Mouse (Mus musculus) kidney, embryonic 15.5 days (tissue): ENCODE data around the gene Mybpc2. TPM values are rescaled to one million over a fixed set of nuclear protein-coding genes. Genes with fewer than 3 reads are reported as not detected.

Source experiments
- ATAC-seq: fragments of 200-750 bp; cut with Nextera tagmentation; replicated peaks from 2 replicates; pipeline ENCODE4 v1.8.0; 2017; ENCODE audit warnings: moderate TSS enrichment; ENCODE audit not compliant: low FRiP score
- H3K27ac ChIP-seq: fragments of 300-500 bp; sonication (generic); 2 replicates; pipeline ENCODE4 v1.5.1; 2015; ENCODE audit warnings: mild to moderate bottlenecking, inconsistent platforms
- H3K27me3 ChIP-seq: fragments of 300-500 bp; sonication (generic); 2 replicates; pipeline ENCODE4 v1.6.1; 2015; ENCODE audit warnings: inconsistent platforms
- H3K36me3 ChIP-seq: fragments of 300-500 bp; sonication (generic); 2 replicates; pipeline ENCODE4 v1.6.1; 2015; ENCODE audit warnings: inconsistent platforms
- H3K4me1 ChIP-seq: fragments of 300-500 bp; sonication (generic); 2 replicates; pipeline ENCODE4 v1.6.1; 2015; ENCODE audit warnings: inconsistent platforms
- H3K4me2 ChIP-seq: fragments of 300-500 bp; sonication (generic); 2 replicates; pipeline ENCODE4 v1.6.1; 2015; ENCODE audit warnings: moderate library complexity, mild to moderate bottlenecking, inconsistent platforms
- H3K4me3 ChIP-seq: fragments of 300-500 bp; sonication (generic); replicated peaks from 2 replicates; pipeline ENCODE4 v1.5.1; 2015; ENCODE audit warnings: mild to moderate bottlenecking, inconsistent platforms
- H3K9ac ChIP-seq: fragments of 300-500 bp; sonication (generic); 2 replicates; pipeline ENCODE4 v1.6.1; 2015; ENCODE audit warnings: mild to moderate bottlenecking, inconsistent platforms
- H3K9me3 ChIP-seq: fragments of 300-500 bp; sonication (generic); replicated peaks from 2 replicates; pipeline ENCODE4 v1.6.1; 2016; ENCODE audit warnings: inconsistent platforms
- WGBS: fragments of 180-500 bp; shearing (Covaris S2); methylation state at CpG from one replicate; pipeline ENCODE4 v1.1.7; 2015; ENCODE audit warnings: mixed read lengths; 5-methylcytosine and 5-hydroxymethylcytosine counted together
- polyA plus RNA-seq: library from polyadenylated mRNA; unstranded; fragments of >200 nt; fragmentation: Nextera tagmentation; extraction: Ambion mirVana; gene quantifications from 2 replicates; pipeline ENCODE4 v1.2.1, GENCODE M21; 2015

Gene Mybpc2
- polyA plus RNA-seq: 0.16 and 0.27 TPM in 2 replicates

DNA sequence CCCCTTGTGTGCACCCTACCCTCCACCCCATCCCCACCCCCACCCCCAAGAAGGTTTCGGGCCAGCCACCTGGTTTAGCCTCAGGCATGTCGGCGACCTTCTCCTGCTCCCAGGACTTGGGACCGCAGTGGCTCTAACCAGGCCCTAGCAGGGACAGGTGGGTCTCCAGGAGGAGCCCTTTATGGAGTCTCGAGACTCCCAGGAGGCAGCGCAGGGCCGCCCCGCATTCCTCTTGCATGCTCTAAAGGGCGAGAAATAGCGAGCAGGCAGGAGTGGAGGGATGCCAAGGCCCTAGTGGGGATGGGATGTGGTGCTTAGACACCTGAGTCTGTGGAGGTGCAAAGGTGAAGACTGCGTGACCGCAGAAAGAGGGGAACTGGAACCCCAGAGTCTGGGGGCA is at the start of gene Mybpc2:
TSS of gene Mybpc2 (minus strand) at position 155 of the 400 bp plus-strand sequence.
- WGBS: 27% methylated on average over 12 of the region's 12 CpGs
- Histone ChIP-seq H3K9me3 (no peaks in the 10 kb centered on the region), H3K4me1 (peaks cover 35% of the 10 kb centered on the region), H3K27ac (no peak within 1 kb of the TSS), H3K27me3 (peaks cover 65% of the 10 kb centered on the region), H3K4me2 (peak within 1 kb of the TSS; percentile 50), H3K36me3 (no peaks in the 10 kb centered on the region), H3K4me3 (peak within 1 kb of the TSS; percentile 13), H3K9ac (peak within 1 kb of the TSS; percentile 11; the same call in 1 of the 2 replicates)
- no peak for ATAC-seq

DNA sequence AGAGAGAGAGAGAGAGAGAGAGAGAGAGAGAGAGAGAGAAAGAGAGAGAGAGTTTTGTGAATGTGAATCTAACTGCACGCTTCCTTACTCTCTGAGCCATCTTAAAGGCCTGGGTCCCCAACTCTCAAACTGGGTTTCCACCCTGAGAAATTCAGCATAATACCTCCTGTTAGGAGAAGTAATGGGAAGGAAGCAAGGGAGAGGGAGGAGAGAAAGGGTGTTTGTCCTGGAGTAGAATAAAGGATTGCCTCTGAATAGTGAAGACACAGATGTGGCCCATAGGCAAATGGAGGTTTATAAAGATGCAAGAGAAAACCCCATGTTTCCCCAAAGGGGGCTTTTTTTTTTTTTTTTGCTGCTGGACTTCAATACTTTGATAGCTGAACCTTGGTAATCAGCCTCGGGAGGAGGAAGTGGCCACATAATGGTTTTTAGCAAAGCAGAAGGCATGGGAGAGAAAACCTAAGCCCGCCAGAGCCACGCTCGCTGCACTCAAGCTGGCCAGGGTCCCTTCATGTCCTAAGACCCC is 48.6 kb upstream of the Mybpc2 start:
- no peaks in the 10 kb centered on the region for H3K36me3 ChIP-seq
- peaks cover 4% of the 10 kb centered on the region; the same call in 1 of the 2 replicates for H3K4me1 ChIP-seq
- 0 out of 2 replicates have a peak overlapping the region, but pooled peaks have one; percentile 0 for H3K4me2 ChIP-seq
- peaks cover 10% of the 10 kb centered on the region for H3K27me3 ChIP-seq
- H3K9me3 ChIP-seq: no peaks in the 10 kb centered on the region
- no peak overlapping the region for H3K9ac ChIP-seq
- 73% methylated on average over 5 of the region's 5 CpGs for WGBS
- no peak overlapping the region for H3K27ac ChIP-seq
- ATAC-seq: no peak
- H3K4me3 ChIP-seq: no peak overlapping the region

DNA sequence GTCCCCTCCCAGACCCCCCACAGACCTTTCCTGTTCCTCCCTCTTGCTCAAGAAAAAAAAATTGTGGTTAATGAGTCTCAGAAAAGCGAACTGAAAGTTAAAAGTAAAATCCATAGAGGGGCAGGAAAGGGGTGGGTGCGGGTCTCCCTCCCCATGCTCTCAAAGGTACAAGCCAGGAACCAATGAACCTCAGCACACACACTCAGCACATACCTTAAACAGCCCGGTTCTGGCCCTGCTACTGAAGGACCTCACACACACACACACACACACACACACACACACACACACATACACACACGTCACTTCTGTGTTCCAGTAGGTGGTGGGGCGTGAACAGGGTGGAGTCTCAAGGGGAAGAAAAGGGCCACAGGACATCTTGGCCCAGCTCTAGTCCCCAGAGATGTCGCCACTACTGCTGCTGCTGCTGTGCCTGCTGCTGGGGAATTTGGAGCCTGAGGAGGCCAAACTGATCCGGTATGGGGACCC is 47.8 kb upstream of the Mybpc2 start, which contains the start of gene Napsa:
TSS of gene Napsa (plus strand) at position 168 of the 489 bp plus-strand sequence.
- H3K27ac ChIP-seq: 0 out of 2 replicates have a peak within 1 kb of the TSS, but pooled peaks have one; percentile 15
- peaks cover 10% of the 10 kb centered on the region for H3K27me3 ChIP-seq
- H3K9ac ChIP-seq: no peak within 1 kb of the TSS
- WGBS: 34% methylated on average over 7 of the region's 7 CpGs
- H3K9me3 ChIP-seq: no peaks in the 10 kb centered on the region
- peaks cover 4% of the 10 kb centered on the region; the same call in 1 of the 2 replicates for H3K4me1 ChIP-seq
- ATAC-seq: peak; percentile 84
- no peak within 1 kb of the TSS for H3K4me3 ChIP-seq
- no peaks in the 10 kb centered on the region for H3K36me3 ChIP-seq
- H3K4me2 ChIP-seq: 0 out of 2 replicates have a peak within 1 kb of the TSS, but pooled peaks have one; percentile 0

DNA sequence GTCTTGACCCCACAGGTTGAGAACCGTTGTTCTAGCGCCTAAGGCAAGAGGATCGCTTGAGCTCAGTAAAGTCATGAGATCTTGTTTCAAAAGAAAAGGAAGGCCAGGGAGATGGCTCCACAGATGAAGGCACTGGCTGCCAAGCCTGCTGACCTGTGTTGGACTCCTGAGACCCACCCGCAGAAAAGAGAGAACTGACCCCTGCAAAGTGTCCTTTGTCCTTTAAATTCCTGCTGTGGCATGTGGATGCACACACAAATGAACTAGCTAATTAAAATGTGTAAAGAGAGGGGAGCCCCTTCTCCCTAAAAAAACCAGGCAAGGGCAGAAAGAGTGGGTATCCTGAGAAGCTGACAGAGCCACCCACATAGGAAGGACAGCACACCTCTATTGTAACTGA is 47.4 kb upstream of the Mybpc2 start:
- 37% methylated on average over 4 of the region's 4 CpGs for WGBS
- H3K9me3 ChIP-seq: no peaks in the 10 kb centered on the region
- H3K27me3 ChIP-seq: peaks cover 10% of the 10 kb centered on the region
- H3K4me3 ChIP-seq: no peak overlapping the region
- H3K27ac ChIP-seq: 0 out of 2 replicates have a peak overlapping the region, but pooled peaks have one; percentile 15
- no peak for ATAC-seq
- H3K9ac ChIP-seq: no peak overlapping the region
- H3K36me3 ChIP-seq: no peaks in the 10 kb centered on the region
- H3K4me1 ChIP-seq: peaks cover 4% of the 10 kb centered on the region; the same call in 1 of the 2 replicates
- H3K4me2 ChIP-seq: no peak overlapping the region

GRCm38 (mm10) chr7:44570989-44571388 is 46.5 kb upstream of the Mybpc2 start:
- no peaks in the 10 kb centered on the region for H3K36me3 ChIP-seq
- 87% methylated on average over 6 of the region's 6 CpGs for WGBS
- no peak for ATAC-seq

GRCm38 (mm10) chr7:44568803-44569202 is 44.3 kb upstream of the Mybpc2 start:
- 68% methylated on average over 9 of the region's 9 CpGs for WGBS
- Histone ChIP-seq H3K36me3 (no peaks in the 10 kb centered on the region), H3K27me3 (peaks cover 10% of the 10 kb centered on the region), H3K9me3 (no peaks in the 10 kb centered on the region), H3K4me2 (no peak overlapping the region), H3K9ac (no peak overlapping the region), H3K4me1 (peaks cover 4% of the 10 kb centered on the region; the same call in 1 of the 2 replicates), H3K27ac (no peak overlapping the region), H3K4me3 (no peak overlapping the region)
- no peak for ATAC-seq

More at GRCm38 (mm10) chr7:44570989-44571388, 46.5 kb upstream of the Mybpc2 start:
- Histone ChIP-seq H3K4me1 (peaks cover 4% of the 10 kb centered on the region; the same call in 1 of the 2 replicates), H3K27ac (0 out of 2 replicates have a peak overlapping the region, but pooled peaks have one; percentile 15), H3K27me3 (peaks cover 10% of the 10 kb centered on the region), H3K4me2 (no peak overlapping the region), H3K4me3 (no peak overlapping the region), H3K9me3 (no peaks in the 10 kb centered on the region), H3K9ac (no peak overlapping the region)

- Histone ChIP-seq H3K4me2 (no peak overlapping the region), H3K9ac (no peak overlapping the region), H3K4me3 (no peak overlapping the region), H3K9me3 (no peaks in the 10 kb centered on the region), H3K36me3 (no peaks in the 10 kb centered on the region), H3K27ac (no peak overlapping the region), H3K27me3 (peaks cover 14% of the 10 kb centered on the region), H3K4me1 (no peaks in the 10 kb centered on the region)
- ATAC-seq: no peak
- WGBS: 73% methylated on average over 6 of the region's 6 CpGs
Observed at GRCm38 (mm10) chr7:44565414-44565813, 41.0 kb upstream of the Mybpc2 start.

DNA sequence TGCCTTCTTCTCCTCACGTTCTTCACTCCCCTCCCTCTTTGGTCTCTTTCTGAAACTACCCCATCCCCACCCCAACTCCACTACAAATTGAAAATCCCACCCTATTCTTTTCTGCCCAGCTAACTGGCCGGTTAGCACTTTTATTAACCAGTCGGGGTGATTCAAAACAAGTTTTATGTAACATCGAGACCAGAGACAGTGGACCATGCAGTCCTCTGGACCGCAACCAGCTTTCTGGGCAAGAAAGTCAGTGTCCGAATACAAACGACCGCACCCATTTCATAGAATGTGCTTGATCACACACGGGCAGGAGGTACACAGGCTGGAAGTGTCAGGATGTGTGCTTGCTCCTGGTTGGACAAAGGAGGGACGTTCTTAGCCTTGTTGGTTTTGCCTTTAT is 40.0 kb upstream of the Mybpc2 start:
- H3K4me1 ChIP-seq: no peaks in the 10 kb centered on the region
- H3K36me3 ChIP-seq: no peaks in the 10 kb centered on the region
- H3K27ac ChIP-seq: no peak overlapping the region
- H3K27me3 ChIP-seq: peaks cover 12% of the 10 kb centered on the region
- H3K4me2 ChIP-seq: no peak overlapping the region
- no peak overlapping the region for H3K9ac ChIP-seq
- ATAC-seq: no peak
- no peaks in the 10 kb centered on the region for H3K9me3 ChIP-seq
- H3K4me3 ChIP-seq: no peak overlapping the region
- WGBS: 76% methylated on average over 10 of the region's 10 CpGs

- Histone ChIP-seq H3K4me1 (no peaks in the 10 kb centered on the region), H3K27me3 (peaks cover 4% of the 10 kb centered on the region; the same call in 1 of the 2 replicates), H3K27ac (no peak overlapping the region), H3K9me3 (no peaks in the 10 kb centered on the region), H3K4me2 (no peak overlapping the region), H3K9ac (no peak overlapping the region), H3K4me3 (no peak overlapping the region), H3K36me3 (no peaks in the 10 kb centered on the region)
- ATAC-seq: no peak
- 38% methylated on average over 8 of the region's 8 CpGs for WGBS
Observed at GRCm38 (mm10) chr7:44563284-44563683, 38.8 kb upstream of the Mybpc2 start.

- H3K27me3 ChIP-seq: peaks cover 4% of the 10 kb centered on the region; the same call in 1 of the 2 replicates
- no peaks in the 10 kb centered on the region for H3K9me3 ChIP-seq
- H3K4me2 ChIP-seq: no peak overlapping the region
- H3K27ac ChIP-seq: no peak overlapping the region
- WGBS: 47% methylated on average over 18 of the region's 18 CpGs
- H3K36me3 ChIP-seq: no peaks in the 10 kb centered on the region
- no peak overlapping the region for H3K9ac ChIP-seq
- H3K4me1 ChIP-seq: no peaks in the 10 kb centered on the region
- no peak for ATAC-seq
- H3K4me3 ChIP-seq: no peak overlapping the region
Observed at GRCm38 (mm10) chr7:44560435-44561400, 36.3 kb upstream of the Mybpc2 start.

GRCm38 (mm10) chr7:44557629-44558028 is 33.2 kb upstream of the Mybpc2 start:
- no peak overlapping the region for H3K27ac ChIP-seq
- H3K27me3 ChIP-seq: peaks cover 4% of the 10 kb centered on the region; the same call in 1 of the 2 replicates
- H3K4me2 ChIP-seq: no peak overlapping the region
- 66% methylated on average over 2 of the region's 2 CpGs for WGBS
- peaks cover 6% of the 10 kb centered on the region for H3K4me1 ChIP-seq
- no peak for ATAC-seq
- no peak overlapping the region for H3K9ac ChIP-seq
- H3K4me3 ChIP-seq: no peak overlapping the region
- H3K36me3 ChIP-seq: no peaks in the 10 kb centered on the region
- H3K9me3 ChIP-seq: no peaks in the 10 kb centered on the region
